14 mouse cellular contexts compared by ENCODE assay signal in genomic region chr4:149585236-149585635, GRCm38 (mm10). TPM values are rescaled to one million over a fixed set of nuclear protein-coding genes. Genes with fewer than 3 reads are reported as not detected.
DNase-seq lines count a peak whose midpoint lies in the region; ATAC-seq lines count a peak whose summit lies in the region.
"Had no signal": no experiment of that assay in that cellular context is flagged by ENCODE, and none has a peak within 500 bp of the region (broad histone marks: within the 10 kb centered on the region; RNA-seq: fewer than 3 reads in every experiment).

No protein-coding gene starts in this region.

- H3K4me1 ChIP-seq in forebrain, embryonic 15.5 days: peaks cover 31% of the 10 kb centered on the region
- 0 out of 2 replicates have a peak, but pooled peaks cover 5% of the 10 kb centered on the region for H3K4me1 ChIP-seq in forebrain, embryonic 14.5 days (ENCODE audit: control insufficient read depth, insufficient read depth, low read length)
- peaks cover 12% of the 10 kb centered on the region for H3K4me1 ChIP-seq in midbrain, embryonic 12.5 days
- H3K4me1 ChIP-seq in midbrain, embryonic 16.5 days (ENCODE audit: control insufficient read depth, insufficient read depth, low read length): peaks cover 17% of the 10 kb centered on the region
- H3K4me1 ChIP-seq in midbrain, embryonic 14.5 days (ENCODE audit: control insufficient read depth, insufficient read depth, low read length): peaks cover 19% of the 10 kb centered on the region

- H3K9ac ChIP-seq in forebrain, embryonic 15.5 days (replicated peaks): no peak overlapping the region
- no peak overlapping the region for H3K9ac ChIP-seq in forebrain, embryonic 14.5 days (ENCODE audit: low read length)
- no peak overlapping the region for H3K9ac ChIP-seq in midbrain, embryonic 12.5 days (replicated peaks)
- no peak overlapping the region for H3K9ac ChIP-seq in midbrain, embryonic 16.5 days (ENCODE audit: low read depth, low read length)
- no peak overlapping the region for H3K9ac ChIP-seq in midbrain, embryonic 14.5 days (replicated peaks; ENCODE audit: low read length)

- no peak for ATAC-seq in forebrain, embryonic 15.5 days (replicated peaks)
- ATAC-seq in forebrain, embryonic 14.5 days: no peak
- ATAC-seq in midbrain, embryonic 12.5 days (ENCODE audit: low FRiP score, low read depth): no peak
- ATAC-seq in midbrain, embryonic 16.5 days: no peak
- no peak for ATAC-seq in midbrain, embryonic 14.5 days (ENCODE audit: low FRiP score, low TSS enrichment)
- ATAC-seq in frontal cortex, adult (ENCODE audit: low TSS enrichment): no peak

- no peaks in the 10 kb centered on the region for H3K9me3 ChIP-seq in forebrain, embryonic 15.5 days
- H3K9me3 ChIP-seq in forebrain, embryonic 14.5 days (replicated peaks; ENCODE audit: control insufficient read depth, low read length): no peaks in the 10 kb centered on the region
- H3K9me3 ChIP-seq in midbrain, embryonic 12.5 days: 0 out of 2 replicates have a peak, but pooled peaks cover 3% of the 10 kb centered on the region
- H3K9me3 ChIP-seq in midbrain, embryonic 16.5 days (replicated peaks; ENCODE audit: control insufficient read depth, low read length, poor library complexity, severe bottlenecking): no peaks in the 10 kb centered on the region
- H3K9me3 ChIP-seq in midbrain, embryonic 14.5 days (ENCODE audit: control insufficient read depth, low read length): no peaks in the 10 kb centered on the region
- H3K9me3 ChIP-seq: heart, embryonic 13.5 days; hindbrain, embryonic 15.5 days had no signal

- no peaks in the 10 kb centered on the region for H3K36me3 ChIP-seq in forebrain, embryonic 15.5 days
- no peaks in the 10 kb centered on the region for H3K36me3 ChIP-seq in forebrain, embryonic 14.5 days (ENCODE audit: control insufficient read depth, insufficient read depth, low read length)
- no peaks in the 10 kb centered on the region for H3K36me3 ChIP-seq in midbrain, embryonic 12.5 days
- no peaks in the 10 kb centered on the region for H3K36me3 ChIP-seq in midbrain, embryonic 16.5 days (ENCODE audit: control insufficient read depth, insufficient read depth, low read length)
- no peaks in the 10 kb centered on the region for H3K36me3 ChIP-seq in midbrain, embryonic 14.5 days (ENCODE audit: control insufficient read depth, insufficient read depth, low read length)
- H3K36me3 ChIP-seq: heart, embryonic 13.5 days; hindbrain, embryonic 15.5 days had no signal

- no peaks in the 10 kb centered on the region for H3K27me3 ChIP-seq in forebrain, embryonic 15.5 days
- H3K27me3 ChIP-seq in forebrain, embryonic 14.5 days (replicated peaks; ENCODE audit: control insufficient read depth, insufficient read depth, low read length): no peaks in the 10 kb centered on the region; the same call in 1 of the 2 replicates
- peaks cover 39% of the 10 kb centered on the region for H3K27me3 ChIP-seq in midbrain, embryonic 12.5 days
- no peaks in the 10 kb centered on the region for H3K27me3 ChIP-seq in midbrain, embryonic 16.5 days (ENCODE audit: control insufficient read depth, insufficient read depth, low read depth, low read length)
- H3K27me3 ChIP-seq in midbrain, embryonic 14.5 days (ENCODE audit: control insufficient read depth, insufficient read depth, low read length): 0 out of 2 replicates have a peak, but pooled peaks cover 8% of the 10 kb centered on the region
- H3K27me3 ChIP-seq: hindbrain, embryonic 15.5 days had no signal

- WGBS in forebrain, embryonic 15.5 days: 87% methylated on average over 8 of the region's 8 CpGs
- 89% methylated on average over 8 of the region's 8 CpGs for WGBS in forebrain, embryonic 14.5 days
- WGBS in midbrain, embryonic 12.5 days: 83% methylated on average over 8 of the region's 8 CpGs
- 76% methylated on average over 8 of the region's 8 CpGs for WGBS in midbrain, embryonic 16.5 days
- 89% methylated on average over 8 of the region's 8 CpGs for WGBS in midbrain, embryonic 14.5 days

- DNase-seq in forebrain, embryonic 14.5 days (ENCODE audit: low spot score): no peak
- no peak for DNase-seq in midbrain, embryonic 14.5 days
- DNase-seq in retina, embryonic 14.5 days (ENCODE audit: low spot score): no peak
- DNase-seq: gastrocnemius, postnatal 36 days; kidney, postnatal 4 days; layer of hippocampus, postnatal 36 days; lung, postnatal 4 days; thymus, postnatal 4 days had no signal

- H3K4me3 ChIP-seq in forebrain, embryonic 15.5 days: no peak overlapping the region; the same call in 1 of the 2 replicates
- no peak overlapping the region for H3K4me3 ChIP-seq in forebrain, embryonic 14.5 days (ENCODE audit: low read depth, low read length)
- no peak overlapping the region for H3K4me3 ChIP-seq in midbrain, embryonic 12.5 days
- no peak overlapping the region for H3K4me3 ChIP-seq in midbrain, embryonic 16.5 days (ENCODE audit: low read depth, low read length)
- H3K4me3 ChIP-seq in midbrain, embryonic 14.5 days (replicated peaks; ENCODE audit: low read depth, low read length): 0 out of 2 replicates have a peak overlapping the region, but pooled peaks have one; percentile 82

- 0 out of 2 replicates have a peak overlapping the region, but pooled peaks have one; percentile 99 for H3K4me2 ChIP-seq in forebrain, embryonic 15.5 days (replicated peaks)
- H3K4me2 ChIP-seq in forebrain, embryonic 14.5 days (ENCODE audit: low read length): no peak overlapping the region
- 0 out of 2 replicates have a peak overlapping the region, but pooled peaks have one; percentile 94 for H3K4me2 ChIP-seq in midbrain, embryonic 12.5 days (replicated peaks)
- H3K4me2 ChIP-seq in midbrain, embryonic 16.5 days (ENCODE audit: low read length): no peak overlapping the region
- H3K4me2 ChIP-seq in midbrain, embryonic 14.5 days (ENCODE audit: low read length): peak overlapping the region; percentile 99

- H3K27ac ChIP-seq in forebrain, embryonic 15.5 days (replicated peaks): no peak overlapping the region
- no peak overlapping the region for H3K27ac ChIP-seq in forebrain, embryonic 14.5 days (ENCODE audit: low read depth, low read length)
- no peak overlapping the region for H3K27ac ChIP-seq in midbrain, embryonic 12.5 days (replicated peaks)
- H3K27ac ChIP-seq in midbrain, embryonic 16.5 days (ENCODE audit: low read length): no peak overlapping the region
- no peak overlapping the region for H3K27ac ChIP-seq in midbrain, embryonic 14.5 days (replicated peaks; ENCODE audit: low read depth, low read length)
- H3K27ac ChIP-seq: heart, embryonic 13.5 days had no signal

RNA-seq across cellular contexts. Expression of gene Clstn1, which starts 1.0 kb away (rescaled TPM):
- 107 and 111 TPM in 2 replicates for polyA plus RNA-seq in forebrain, embryonic 15.5 days (2015; fragmentation: Nextera tagmentation; extraction: Ambion mirVana)
- 36.1 and 42.4 TPM in 2 replicates for polyA plus RNA-seq in forebrain, embryonic 14.5 days (2014; fragmentation: Nextera tagmentation; extraction: Ambion mirVana)
- 84.4 and 103 TPM in 2 replicates for polyA plus RNA-seq in midbrain, embryonic 12.5 days (2016; fragmentation: Nextera tagmentation; extraction: Ambion mirVana)
- polyA plus RNA-seq in midbrain, embryonic 16.5 days (2015; fragmentation: Nextera tagmentation; extraction: Ambion mirVana): 80.2 and 99.8 TPM in 2 replicates
- polyA plus RNA-seq in midbrain, embryonic 14.5 days (2014; fragmentation: Nextera tagmentation; extraction: Ambion mirVana): 104 and 117 TPM in 2 replicates

Comparison
In these comparisons a context has a peak if more than half of its experiments do, and no peak if none do; other contexts are left out.
1. H3K4me2 ChIP-seq: peak in forebrain, embryonic 15.5 days (single experiment), midbrain, embryonic 12.5 days (single experiment) and midbrain, embryonic 14.5 days (single experiment); none in forebrain, embryonic 14.5 days (single experiment) and midbrain, embryonic 16.5 days (single experiment).